Mouse (Mus musculus): ENCODE results near the gene Trim9.

- TF ChIP-seq MEF2A (IDR thresholded peaks at IDR 0.05; ENCODE audit: extremely low read depth, insufficient replicate concordance, low read depth, low read length, poor library complexity, severe bottlenecking) (no peak), ZMIZ1 (IDR thresholded peaks at IDR 0.05; ENCODE audit: low read depth, low read length) (no peak)
These were observed 43.9 kb downstream of the Trim9 start for GRCm38 (mm10) chr12:70303525-70303924.
